Mouse (Mus musculus) forebrain, embryonic 11.5 days (tissue): ENCODE measurements at regions not wholly inside any gene's neighbourhood (a gene's known extent, or its start where the extent isn't known, plus 50 kb on each side); places are given as distances from the start of the nearest gene placed in this dataset.

ENCODE experiments used
- ATAC-seq: fragments of 200-750 bp; cut with Nextera tagmentation; replicated peaks from 2 replicates; pipeline ENCODE4 v1.8.0; 2017; ENCODE audit warnings: moderate TSS enrichment; ENCODE audit not compliant: low FRiP score
- DNase-seq: peaks from one replicate; pipeline ENCODE4 v3.0.0-alpha.2; 2017; ENCODE audit warnings: low spot score
- H3K27ac ChIP-seq: fragments of 300-500 bp; sonication (generic); 2 replicates; pipeline ENCODE4 v1.5.1; 2014; ENCODE audit warnings: low read depth, low read length
- H3K27me3 ChIP-seq: fragments of 300-500 bp; sonication (generic); 2 replicates; pipeline ENCODE4 v1.6.1; 2014; ENCODE audit warnings: mild to moderate bottlenecking, low read length, mixed read lengths; ENCODE audit not compliant: control insufficient read depth, insufficient read depth
- H3K36me3 ChIP-seq: fragments of 300-500 bp; sonication (generic); 2 replicates; pipeline ENCODE4 v1.6.1; 2014; ENCODE audit warnings: mild to moderate bottlenecking, low read length, moderate library complexity, mixed read lengths; ENCODE audit not compliant: control insufficient read depth, insufficient read depth
- H3K4me1 ChIP-seq: fragments of 300-500 bp; sonication (generic); replicated peaks from 2 replicates; pipeline ENCODE4 v1.6.1; 2014; ENCODE audit warnings: low read length, mixed read lengths; ENCODE audit not compliant: control insufficient read depth, insufficient read depth
- H3K4me2 ChIP-seq: fragments of 300-500 bp; sonication (generic); 2 replicates; pipeline ENCODE4 v1.6.1; 2014; ENCODE audit warnings: low read depth, mild to moderate bottlenecking, low read length, moderate library complexity, mixed read lengths; ENCODE audit not compliant: severe bottlenecking
- H3K4me3 ChIP-seq: fragments of 300-500 bp; sonication (generic); 2 replicates; pipeline ENCODE4 v1.5.1; 2014; ENCODE audit warnings: low read depth, low read length
- H3K9ac ChIP-seq: fragments of 300-500 bp; sonication (generic); 2 replicates; pipeline ENCODE4 v1.6.1; 2014; ENCODE audit warnings: low read length
- H3K9me3 ChIP-seq: fragments of 300-500 bp; sonication (generic); 2 replicates; pipeline ENCODE4 v1.6.1; 2016; ENCODE audit warnings: low read length, mixed read lengths; ENCODE audit not compliant: control insufficient read depth
- WGBS: fragments of 180-500 bp; shearing (Covaris S2); extraction: QIAGEN DNeasy Blood & Tissue Kit; methylation state at CpG from one replicate; pipeline ENCODE4 v1.1.7; 2014; 5-methylcytosine and 5-hydroxymethylcytosine counted together

GRCm38 (mm10) chr2:8022043-8022442 lies 512.7 kb upstream of the Celf2 start:
- Histone ChIP-seq H3K4me3 (no peak overlapping the region), H3K27me3 (no peaks in the 10 kb centered on the region), H3K9ac (no peak overlapping the region), H3K36me3 (no peaks in the 10 kb centered on the region), H3K9me3 (no peaks in the 10 kb centered on the region), H3K4me2 (no peak overlapping the region), H3K4me1 (no peaks in the 10 kb centered on the region), H3K27ac (no peak overlapping the region)
- ATAC-seq (no peak), DNase-seq (no peak)
- 87% methylated on average over 5 of the region's 5 CpGs for WGBS

- no peak overlapping the region for H3K4me3 ChIP-seq
- H3K9me3 ChIP-seq = no peaks in the 10 kb centered on the region
- H3K36me3 ChIP-seq = no peaks in the 10 kb centered on the region
- no peak overlapping the region for H3K4me2 ChIP-seq
- DNase-seq (no peak), ATAC-seq (no peak)
- no peak overlapping the region for H3K9ac ChIP-seq
- no peaks in the 10 kb centered on the region for H3K4me1 ChIP-seq
- H3K27ac ChIP-seq = no peak overlapping the region
- no peaks in the 10 kb centered on the region for H3K27me3 ChIP-seq
- WGBS = 88% methylated on average over 6 of the region's 6 CpGs
These were observed 503.5 kb upstream of the Celf2 start for GRCm38 (mm10) chr2:8012826-8013225.

- Histone ChIP-seq H3K36me3 (no peaks in the 10 kb centered on the region), H3K27ac (no peak overlapping the region), H3K4me3 (no peak overlapping the region), H3K9ac (no peak overlapping the region), H3K4me1 (no peaks in the 10 kb centered on the region), H3K9me3 (no peaks in the 10 kb centered on the region), H3K27me3 (no peaks in the 10 kb centered on the region), H3K4me2 (no peak overlapping the region)
- DNase-seq (no peak), ATAC-seq (no peak)
- WGBS = 97% methylated on average over 2 of the region's 2 CpGs
These were observed 490.1 kb upstream of the Celf2 start for GRCm38 (mm10) chr2:7999444-7999843.

- Histone ChIP-seq H3K9ac (no peak overlapping the region), H3K4me3 (no peak overlapping the region), H3K27me3 (no peaks in the 10 kb centered on the region), H3K27ac (no peak overlapping the region), H3K4me2 (no peak overlapping the region), H3K36me3 (no peaks in the 10 kb centered on the region), H3K4me1 (no peaks in the 10 kb centered on the region), H3K9me3 (no peaks in the 10 kb centered on the region)
- ATAC-seq (no peak), DNase-seq (no peak)
These were observed 465.1 kb upstream of the Celf2 start for GRCm38 (mm10) chr2:7974471-7974870.

- Histone ChIP-seq H3K4me3 (no peak overlapping the region), H3K36me3 (no peaks in the 10 kb centered on the region), H3K9me3 (no peaks in the 10 kb centered on the region), H3K9ac (no peak overlapping the region), H3K27me3 (no peaks in the 10 kb centered on the region), H3K4me1 (no peaks in the 10 kb centered on the region), H3K27ac (no peak overlapping the region), H3K4me2 (no peak overlapping the region)
- ATAC-seq (no peak), DNase-seq (no peak)
These were observed 454.1 kb upstream of the Celf2 start for GRCm38 (mm10) chr2:7963456-7963855.

GRCm38 (mm10) chr2:7954210-7954609 lies 444.8 kb upstream of the Celf2 start:
- Histone ChIP-seq H3K4me3 (no peak overlapping the region), H3K36me3 (no peaks in the 10 kb centered on the region), H3K4me2 (no peak overlapping the region), H3K9me3 (no peaks in the 10 kb centered on the region), H3K9ac (no peak overlapping the region), H3K27me3 (no peaks in the 10 kb centered on the region), H3K4me1 (no peaks in the 10 kb centered on the region), H3K27ac (no peak overlapping the region)
- DNase-seq (no peak), ATAC-seq (no peak)
- WGBS = 75% methylated on average over 2 of the region's 2 CpGs

GRCm38 (mm10) chr2:7952846-7953245 lies 443.5 kb upstream of the Celf2 start:
- Histone ChIP-seq H3K27ac (no peak overlapping the region), H3K36me3 (no peaks in the 10 kb centered on the region), H3K4me2 (no peak overlapping the region), H3K4me3 (no peak overlapping the region), H3K27me3 (no peaks in the 10 kb centered on the region), H3K9me3 (no peaks in the 10 kb centered on the region), H3K9ac (no peak overlapping the region), H3K4me1 (no peaks in the 10 kb centered on the region)
- 91% methylated on average over 2 of the region's 2 CpGs for WGBS
- no peak for ATAC-seq
- no peak for DNase-seq

- Histone ChIP-seq H3K27me3 (no peaks in the 10 kb centered on the region), H3K9me3 (no peaks in the 10 kb centered on the region), H3K27ac (no peak overlapping the region), H3K9ac (no peak overlapping the region), H3K4me2 (no peak overlapping the region), H3K4me3 (no peak overlapping the region), H3K4me1 (no peaks in the 10 kb centered on the region), H3K36me3 (no peaks in the 10 kb centered on the region)
- WGBS = 75% methylated on average over 2 of the region's 2 CpGs
- no peak for DNase-seq
- ATAC-seq = no peak
These were observed 435.6 kb upstream of the Celf2 start for GRCm38 (mm10) chr2:7944946-7945345.

GRCm38 (mm10) chr2:7933617-7934016 lies 424.3 kb upstream of the Celf2 start:
- no peaks in the 10 kb centered on the region for H3K4me1 ChIP-seq
- no peak overlapping the region for H3K9ac ChIP-seq
- 90% methylated on average over 6 of the region's 6 CpGs for WGBS
- H3K36me3 ChIP-seq = no peaks in the 10 kb centered on the region
- no peak overlapping the region for H3K4me3 ChIP-seq
- no peak for ATAC-seq
- no peak for DNase-seq
- H3K4me2 ChIP-seq = no peak overlapping the region
- no peaks in the 10 kb centered on the region for H3K27me3 ChIP-seq
- no peaks in the 10 kb centered on the region for H3K9me3 ChIP-seq
- H3K27ac ChIP-seq = no peak overlapping the region
